Mouse (Mus musculus) adipocyte (in vitro differentiated cells): ENCODE results near the gene Cd2ap.

Experiments
- DNase-seq: peaks from one replicate; pipeline ENCODE4 v3.0.0-alpha.2; 2016; ENCODE audit warnings: low spot score

The Cd2ap gene

GRCm38 (mm10) chr17:42860370-42860769 lies 16.1 kb downstream of the Cd2ap start:
- DNase-seq: no peak

GRCm38 (mm10) chr17:42857506-42857905 lies 19.0 kb downstream of the Cd2ap start:
- DNase-seq: no peak

- no peak for DNase-seq
Observed at GRCm38 (mm10) chr17:42847108-42847507, 29.4 kb downstream of the Cd2ap start.

- DNase-seq: no peak
Observed at GRCm38 (mm10) chr17:42837193-42837592, 39.3 kb downstream of the Cd2ap start.

- DNase-seq: no peak
Observed at GRCm38 (mm10) chr17:42822787-42823186, 53.7 kb downstream of the Cd2ap start.

GRCm38 (mm10) chr17:42815374-42815773 lies 61.1 kb downstream of the Cd2ap start:
- no peak for DNase-seq

GRCm38 (mm10) chr17:42792412-42792975 lies 84.0 kb downstream of the Cd2ap start:
- DNase-seq: no peak

- DNase-seq: peak; percentile 24
Observed at GRCm38 (mm10) chr17:42790787-42791186, 85.7 kb downstream of the Cd2ap start.

GRCm38 (mm10) chr17:42789723-42790122 lies 86.7 kb downstream of the Cd2ap start:
- DNase-seq: no peak

GRCm38 (mm10) chr17:42788686-42789453 lies 87.6 kb downstream of the Cd2ap start:
- peak; percentile 29 for DNase-seq

GRCm38 (mm10) chr17:42782156-42782757 lies 94.2 kb downstream of the Cd2ap start:
- peak; percentile 91 for DNase-seq

- no peak for DNase-seq
Observed at GRCm38 (mm10) chr17:42753791-42754190, 122.7 kb downstream of the Cd2ap start.

- DNase-seq: peak; percentile 90
Observed at GRCm38 (mm10) chr17:42752173-42752572, 124.3 kb downstream of the Cd2ap start.

- no peak for DNase-seq
Observed at GRCm38 (mm10) chr17:42745657-42746420, 130.6 kb downstream of the Cd2ap start.
